26 mouse cellular contexts compared by ENCODE assay signal in genomic region chr12:85695787-85696186, GRCm38 (mm10). TPM values are rescaled to one million over a fixed set of nuclear protein-coding genes. Genes with fewer than 3 reads are reported as not detected.
A peak's percentile ranks its signal among the peaks of the same experiment; 100 is the strongest.
DNase-seq lines count a peak whose midpoint lies in the region; ATAC-seq and TF ChIP-seq lines count a peak whose summit lies in the region.
"Had no signal": no experiment of that assay in that cellular context is flagged by ENCODE, and none has a peak within 500 bp of the region (broad histone marks: within the 10 kb centered on the region; RNA-seq: fewer than 3 reads in every experiment).

No protein-coding gene starts in this region.

- no peaks in the 10 kb centered on the region for H3K27me3 ChIP-seq in intestine, embryonic 15.5 days (replicated peaks)
- no peaks in the 10 kb centered on the region for H3K27me3 ChIP-seq in intestine, postnatal 0 days (replicated peaks; ENCODE audit: control insufficient read depth, insufficient read depth, low read length)
- H3K27me3 ChIP-seq in kidney, embryonic 14.5 days (ENCODE audit: control insufficient read depth, insufficient read depth, low read length): no peaks in the 10 kb centered on the region
- H3K27me3 ChIP-seq: CH12.LX; embryonic facial prominence, embryonic 13.5 days; embryonic facial prominence, embryonic 15.5 days; forebrain, embryonic 12.5 days had no signal

- H3K27ac ChIP-seq in intestine, embryonic 15.5 days: no peak overlapping the region
- no peak overlapping the region for H3K27ac ChIP-seq in intestine, postnatal 0 days (ENCODE audit: low read depth, low read length)
- H3K27ac ChIP-seq in kidney, embryonic 14.5 days (ENCODE audit: low read depth, low read length): no peak overlapping the region
- H3K27ac ChIP-seq: embryonic facial prominence, embryonic 13.5 days; embryonic facial prominence, embryonic 15.5 days; forebrain, embryonic 10.5 days; forebrain, embryonic 12.5 days had no signal

- peak; percentile 1 for DNase-seq in CD4-positive helper T cell, adult 2 months (ENCODE audit: low read depth, low spot score)
- no peak for DNase-seq in cerebellum, postnatal 25 days
- no peak for DNase-seq in kidney, postnatal 4 days
- DNase-seq: adrenal gland, adult 8-10 months; adrenal gland, postnatal 14 days; adrenal gland, postnatal 36 days; cerebellum, adult 11-12 months; cerebellum, adult 2 months; cerebellum, adult 9-10 months; cerebellum, postnatal 10 days; cerebellum, postnatal 36 days; embryo, embryonic 11 days had no signal

- peaks cover 6% of the 10 kb centered on the region for H3K4me1 ChIP-seq in intestine, embryonic 15.5 days (replicated peaks)
- H3K4me1 ChIP-seq in intestine, postnatal 0 days (replicated peaks; ENCODE audit: control insufficient read depth, insufficient read depth, low read length): 0 out of 2 replicates have a peak, but pooled peaks cover 5% of the 10 kb centered on the region
- no peaks in the 10 kb centered on the region for H3K4me1 ChIP-seq in kidney, embryonic 14.5 days (ENCODE audit: control insufficient read depth, insufficient read depth, low read length)
- H3K4me1 ChIP-seq: embryonic facial prominence, embryonic 15.5 days; forebrain, embryonic 12.5 days had no signal

- no peaks in the 10 kb centered on the region for H3K9me3 ChIP-seq in intestine, embryonic 15.5 days
- no peaks in the 10 kb centered on the region for H3K9me3 ChIP-seq in intestine, postnatal 0 days (ENCODE audit: control insufficient read depth)
- no peaks in the 10 kb centered on the region for H3K9me3 ChIP-seq in kidney, embryonic 14.5 days (ENCODE audit: control insufficient read depth, low read length)
- H3K9me3 ChIP-seq: embryonic facial prominence, embryonic 13.5 days; embryonic facial prominence, embryonic 15.5 days; forebrain, embryonic 10.5 days; forebrain, embryonic 12.5 days; G1E had no signal

- no peaks in the 10 kb centered on the region for H3K36me3 ChIP-seq in intestine, embryonic 15.5 days
- H3K36me3 ChIP-seq in intestine, postnatal 0 days (ENCODE audit: control insufficient read depth, insufficient read depth): no peaks in the 10 kb centered on the region
- no peaks in the 10 kb centered on the region for H3K36me3 ChIP-seq in kidney, embryonic 14.5 days (ENCODE audit: control insufficient read depth, insufficient read depth, low read length)
- H3K36me3 ChIP-seq: embryonic facial prominence, embryonic 13.5 days; embryonic facial prominence, embryonic 15.5 days; forebrain, embryonic 10.5 days; forebrain, embryonic 12.5 days; G1E had no signal

- H3K4me2 ChIP-seq in intestine, embryonic 15.5 days (replicated peaks): no peak overlapping the region
- no peak overlapping the region for H3K4me2 ChIP-seq in intestine, postnatal 0 days (replicated peaks; ENCODE audit: low read depth)
- H3K4me2 ChIP-seq in kidney, embryonic 14.5 days (replicated peaks; ENCODE audit: low read depth, low read length): no peak overlapping the region
- H3K4me2 ChIP-seq: embryonic facial prominence, embryonic 13.5 days; embryonic facial prominence, embryonic 15.5 days; forebrain, embryonic 12.5 days had no signal

- WGBS in intestine, embryonic 15.5 days: 57% methylated on average over 2 of the region's 2 CpGs
- WGBS in intestine, postnatal 0 days: 33% methylated on average over 2 of the region's 2 CpGs
- 86% methylated on average over 2 of the region's 2 CpGs for WGBS in kidney, embryonic 14.5 days

- no peak overlapping the region for H3K4me3 ChIP-seq in intestine, embryonic 15.5 days (replicated peaks)
- no peak overlapping the region for H3K4me3 ChIP-seq in intestine, postnatal 0 days (ENCODE audit: low read depth, low read length)
- H3K4me3 ChIP-seq in kidney, embryonic 14.5 days (ENCODE audit: low read length): no peak overlapping the region
- H3K4me3 ChIP-seq: embryonic facial prominence, embryonic 13.5 days; embryonic facial prominence, embryonic 15.5 days; erythroblast, embryonic 14.5 days; forebrain, embryonic 10.5 days; forebrain, embryonic 12.5 days had no signal

- no peak overlapping the region for H3K9ac ChIP-seq in intestine, embryonic 15.5 days
- H3K9ac ChIP-seq in intestine, postnatal 0 days (ENCODE audit: low read depth, low read length): no peak overlapping the region
- H3K9ac ChIP-seq in kidney, embryonic 14.5 days (ENCODE audit: low read depth, low read length): no peak overlapping the region
- H3K9ac ChIP-seq: embryonic facial prominence, embryonic 13.5 days; embryonic facial prominence, embryonic 15.5 days; forebrain, embryonic 12.5 days had no signal

- peak; percentile 82 for ATAC-seq in intestine, embryonic 15.5 days
- ATAC-seq in intestine, postnatal 0 days: peak; percentile 85
- ATAC-seq in kidney, embryonic 14.5 days (ENCODE audit: low FRiP score, low TSS enrichment): no peak
- ATAC-seq: CD4-positive, CD25-positive, alpha-beta regulatory T cell, adult 4 months; forebrain, embryonic 14.5 days; forebrain, embryonic 16.5 days; Patski had no signal

- no peak for TF ChIP-seq CTCF in intestine, postnatal 0 days (IDR thresholded peaks at IDR 0.05; ENCODE audit: low read depth)

RNA-seq across cellular contexts. Expression of gene Batf, which starts 9.3 kb away (rescaled TPM):
- 2.6 and 2.9 TPM in 2 replicates for polyA plus RNA-seq in intestine, embryonic 15.5 days (2015; fragmentation: Nextera tagmentation; extraction: Ambion mirVana)
- polyA plus RNA-seq in intestine, postnatal 0 days (2015; fragmentation: Nextera tagmentation; extraction: Ambion mirVana): 2.5 and 3.0 TPM in 2 replicates
- 2.7 and 2.9 TPM in 2 replicates for polyA plus RNA-seq in kidney, embryonic 14.5 days (2014; fragmentation: Nextera tagmentation; extraction: Ambion mirVana)
- polyA plus RNA-seq: G1E, Patski had no signal

RNA-seq across cellular contexts. Expression of gene Flvcr2, which starts 50.6 kb away (rescaled TPM):
- polyA plus RNA-seq in intestine, embryonic 15.5 days (2015; fragmentation: Nextera tagmentation; extraction: Ambion mirVana): 2.3 and 2.4 TPM in 2 replicates
- 12.2 and 14.9 TPM in 2 replicates for polyA plus RNA-seq in intestine, postnatal 0 days (2015; fragmentation: Nextera tagmentation; extraction: Ambion mirVana)
- polyA plus RNA-seq in kidney, embryonic 14.5 days (2014; fragmentation: Nextera tagmentation; extraction: Ambion mirVana): 0.94 and 2.2 TPM in 2 replicates
- polyA plus RNA-seq: erythroblast, embryonic 14.5 days; G1E had no signal
